Mouse (Mus musculus): ENCODE results near the gene Aars. TPM values are rescaled to one million over a fixed set of nuclear protein-coding genes. Genes with fewer than 3 reads are reported as not detected.

Gene Aars
- polyA plus RNA-seq, 1 experiment from 2014 or later: 43.2 TPM

- no peak overlapping the region for H3K27ac ChIP-seq (ENCODE audit: low read length)
- ATAC-seq (ENCODE audit: insufficient number of reproducible peaks, insufficient read depth, low FRiP score, low read depth): no peak
- H3K36me3 ChIP-seq (ENCODE audit: control insufficient read depth, insufficient read depth, low read length): peaks cover 91% of the 10 kb centered on the region
- H3K9ac ChIP-seq (replicated peaks; ENCODE audit: low read depth, low read length): no peak overlapping the region
- no peaks in the 10 kb centered on the region for H3K27me3 ChIP-seq (ENCODE audit: control insufficient read depth, insufficient read depth, low read length)
- H3K9me3 ChIP-seq (ENCODE audit: control insufficient read depth, low read depth, low read length): no peaks in the 10 kb centered on the region
- no peak overlapping the region for H3K4me2 ChIP-seq (replicated peaks; ENCODE audit: low read depth, low read length)
- H3K4me1 ChIP-seq (ENCODE audit: control insufficient read depth, insufficient read depth, low read length): no peaks in the 10 kb centered on the region
- H3K4me3 ChIP-seq (ENCODE audit: low read depth, low read length): no peak overlapping the region
- WGBS: 54% methylated on average over 2 of the region's 2 CpGs
Measured at GRCm38 (mm10) chr8:111044003-111044734, 11.2 kb downstream of the Aars start.

- peaks cover 92% of the 10 kb centered on the region for H3K36me3 ChIP-seq (ENCODE audit: control insufficient read depth, insufficient read depth, low read length)
- 87% methylated on average over 2 of the region's 2 CpGs for WGBS
Measured at GRCm38 (mm10) chr8:111048694-111049093, 15.8 kb downstream of the Aars start.

GRCm38 (mm10) chr8:111049106-111049505 lies 16.2 kb downstream of the Aars start:
- Histone ChIP-seq H3K9ac (replicated peaks; ENCODE audit: low read depth, low read length) (no peak overlapping the region), H3K4me1 (ENCODE audit: control insufficient read depth, insufficient read depth, low read length) (no peaks in the 10 kb centered on the region), H3K4me3 (ENCODE audit: low read depth, low read length) (no peak overlapping the region), H3K27me3 (ENCODE audit: control insufficient read depth, insufficient read depth, low read length) (no peaks in the 10 kb centered on the region), H3K4me2 (replicated peaks; ENCODE audit: low read depth, low read length) (no peak overlapping the region), H3K9me3 (ENCODE audit: control insufficient read depth, low read depth, low read length) (no peaks in the 10 kb centered on the region), H3K27ac (ENCODE audit: low read length) (no peak overlapping the region), H3K36me3 (ENCODE audit: control insufficient read depth, insufficient read depth, low read length) (peaks cover 94% of the 10 kb centered on the region)
- 95% methylated on average over 7 of the region's 7 CpGs for WGBS
- ATAC-seq (ENCODE audit: insufficient number of reproducible peaks, insufficient read depth, low FRiP score, low read depth): no peak

More at GRCm38 (mm10) chr8:111048694-111049093, 15.8 kb downstream of the Aars start:
- ATAC-seq (ENCODE audit: insufficient number of reproducible peaks, insufficient read depth, low FRiP score, low read depth): no peak
- Histone ChIP-seq H3K27ac (ENCODE audit: low read length) (no peak overlapping the region), H3K9me3 (ENCODE audit: control insufficient read depth, low read depth, low read length) (no peaks in the 10 kb centered on the region), H3K4me1 (ENCODE audit: control insufficient read depth, insufficient read depth, low read length) (no peaks in the 10 kb centered on the region), H3K27me3 (ENCODE audit: control insufficient read depth, insufficient read depth, low read length) (no peaks in the 10 kb centered on the region), H3K4me3 (ENCODE audit: low read depth, low read length) (no peak overlapping the region), H3K9ac (replicated peaks; ENCODE audit: low read depth, low read length) (no peak overlapping the region), H3K4me2 (replicated peaks; ENCODE audit: low read depth, low read length) (no peak overlapping the region)

- no peak for ATAC-seq (ENCODE audit: insufficient number of reproducible peaks, insufficient read depth, low FRiP score, low read depth)
- Histone ChIP-seq H3K9me3 (ENCODE audit: control insufficient read depth, low read depth, low read length) (no peaks in the 10 kb centered on the region), H3K36me3 (ENCODE audit: control insufficient read depth, insufficient read depth, low read length) (peaks cover 62% of the 10 kb centered on the region), H3K27ac (ENCODE audit: low read length) (no peak overlapping the region), H3K4me3 (ENCODE audit: low read depth, low read length) (no peak overlapping the region), H3K4me1 (ENCODE audit: control insufficient read depth, insufficient read depth, low read length) (peaks cover 8% of the 10 kb centered on the region; the same call in 1 of the 2 replicates), H3K27me3 (ENCODE audit: control insufficient read depth, insufficient read depth, low read length) (no peaks in the 10 kb centered on the region), H3K4me2 (replicated peaks; ENCODE audit: low read depth, low read length) (no peak overlapping the region), H3K9ac (replicated peaks; ENCODE audit: low read depth, low read length) (no peak overlapping the region)
- 96% methylated on average over 12 of the region's 12 CpGs for WGBS
Measured at GRCm38 (mm10) chr8:111053827-111054518, 21.0 kb downstream of the Aars start.

GRCm38 (mm10) chr8:111055031-111055634 lies 22.2 kb downstream of the Aars start:
- ATAC-seq (ENCODE audit: insufficient number of reproducible peaks, insufficient read depth, low FRiP score, low read depth): no peak
- 90% methylated on average over 17 of the region's 17 CpGs for WGBS
- Histone ChIP-seq H3K4me1 (ENCODE audit: control insufficient read depth, insufficient read depth, low read length) (peaks cover 8% of the 10 kb centered on the region; the same call in 1 of the 2 replicates), H3K27me3 (ENCODE audit: control insufficient read depth, insufficient read depth, low read length) (no peaks in the 10 kb centered on the region), H3K4me3 (ENCODE audit: low read depth, low read length) (no peak overlapping the region), H3K9ac (replicated peaks; ENCODE audit: low read depth, low read length) (no peak overlapping the region), H3K9me3 (ENCODE audit: control insufficient read depth, low read depth, low read length) (no peaks in the 10 kb centered on the region), H3K4me2 (replicated peaks; ENCODE audit: low read depth, low read length) (no peak overlapping the region), H3K27ac (ENCODE audit: low read length) (no peak overlapping the region), H3K36me3 (ENCODE audit: control insufficient read depth, insufficient read depth, low read length) (peaks cover 50% of the 10 kb centered on the region)

- Histone ChIP-seq H3K4me3 (ENCODE audit: low read depth, low read length) (no peak overlapping the region), H3K4me2 (replicated peaks; ENCODE audit: low read depth, low read length) (no peak overlapping the region), H3K27ac (ENCODE audit: low read length) (no peak overlapping the region), H3K36me3 (ENCODE audit: control insufficient read depth, insufficient read depth, low read length) (peaks cover 45% of the 10 kb centered on the region), H3K9me3 (ENCODE audit: control insufficient read depth, low read depth, low read length) (no peaks in the 10 kb centered on the region), H3K4me1 (ENCODE audit: control insufficient read depth, insufficient read depth, low read length) (peaks cover 8% of the 10 kb centered on the region; the same call in 1 of the 2 replicates), H3K9ac (replicated peaks; ENCODE audit: low read depth, low read length) (no peak overlapping the region), H3K27me3 (ENCODE audit: control insufficient read depth, insufficient read depth, low read length) (no peaks in the 10 kb centered on the region)
- no peak for ATAC-seq (ENCODE audit: insufficient number of reproducible peaks, insufficient read depth, low FRiP score, low read depth)
- 63% methylated on average over 2 of the region's 2 CpGs for WGBS
Measured at GRCm38 (mm10) chr8:111055661-111056060, 22.7 kb downstream of the Aars start.

- H3K27me3 ChIP-seq (ENCODE audit: control insufficient read depth, insufficient read depth, low read length): no peaks in the 10 kb centered on the region
- H3K9ac ChIP-seq (replicated peaks; ENCODE audit: low read depth, low read length): peak within 1 kb of the TSS; percentile 95
- WGBS: under 1% methylated on average over 65 of the region's 68 CpGs
- H3K27ac ChIP-seq (ENCODE audit: low read length): peak within 1 kb of the TSS; percentile 88
- ATAC-seq (ENCODE audit: insufficient number of reproducible peaks, insufficient read depth, low FRiP score, low read depth): peak; percentile 89
- H3K4me3 ChIP-seq (ENCODE audit: low read depth, low read length): peak within 1 kb of the TSS; percentile 95
- no peaks in the 10 kb centered on the region for H3K9me3 ChIP-seq (ENCODE audit: control insufficient read depth, low read depth, low read length)
- peaks cover 41% of the 10 kb centered on the region for H3K36me3 ChIP-seq (ENCODE audit: control insufficient read depth, insufficient read depth, low read length)
- peak within 1 kb of the TSS; percentile 97 for H3K4me2 ChIP-seq (replicated peaks; ENCODE audit: low read depth, low read length)
- H3K4me1 ChIP-seq (ENCODE audit: control insufficient read depth, insufficient read depth, low read length): peaks cover 9% of the 10 kb centered on the region; the same call in 1 of the 2 replicates
Measured at GRCm38 (mm10) chr8:111056158-111056663, 23.3 kb downstream of the Aars start, which contains the start of gene Exosc6. TSS of gene Exosc6 (plus strand) at chr8:111056339.

- Histone ChIP-seq H3K27ac (ENCODE audit: low read length) (peak overlapping the region; percentile 88), H3K9me3 (ENCODE audit: control insufficient read depth, low read depth, low read length) (no peaks in the 10 kb centered on the region), H3K4me1 (ENCODE audit: control insufficient read depth, insufficient read depth, low read length) (peaks cover 13% of the 10 kb centered on the region; the same call in 1 of the 2 replicates), H3K4me3 (ENCODE audit: low read depth, low read length) (peak overlapping the region; percentile 95), H3K27me3 (ENCODE audit: control insufficient read depth, insufficient read depth, low read length) (no peaks in the 10 kb centered on the region), H3K4me2 (replicated peaks; ENCODE audit: low read depth, low read length) (peak overlapping the region; percentile 97), H3K9ac (replicated peaks; ENCODE audit: low read depth, low read length) (peak overlapping the region; percentile 95), H3K36me3 (ENCODE audit: control insufficient read depth, insufficient read depth, low read length) (peaks cover 38% of the 10 kb centered on the region)
- WGBS: under 1% methylated on average over 56 of the region's 63 CpGs
- ATAC-seq (ENCODE audit: insufficient number of reproducible peaks, insufficient read depth, low FRiP score, low read depth): peak; percentile 65
Measured at GRCm38 (mm10) chr8:111056691-111057293, 23.8 kb downstream of the Aars start.
